Mouse (Mus musculus) embryo, embryonic 11 days (tissue): ENCODE results near the gene Tacc2.

Source experiments
- DNase-seq: peaks from one replicate; pipeline ENCODE4 v3.0.0-alpha.2; 2015

Gene Tacc2

DNA sequence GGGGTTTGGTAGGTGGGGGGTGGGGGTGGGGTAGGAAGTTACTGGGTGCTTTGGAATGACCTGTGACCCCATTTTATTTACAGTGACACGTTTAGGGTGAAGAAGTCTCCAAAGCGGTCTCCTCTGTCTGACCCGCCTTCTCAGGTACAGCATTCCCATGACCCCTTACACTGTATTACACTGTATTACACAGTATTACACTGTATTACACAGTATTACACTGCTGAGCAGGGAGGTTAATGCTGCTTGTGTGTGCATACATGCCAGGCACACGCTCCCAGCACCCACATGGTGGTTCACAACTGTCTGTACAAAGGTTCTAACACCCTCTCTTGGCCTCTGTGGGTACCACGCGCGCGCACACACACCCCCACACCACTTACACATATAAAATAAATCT lies 156.2 kb downstream of the Tacc2 start:
- no peak for DNase-seq

DNA sequence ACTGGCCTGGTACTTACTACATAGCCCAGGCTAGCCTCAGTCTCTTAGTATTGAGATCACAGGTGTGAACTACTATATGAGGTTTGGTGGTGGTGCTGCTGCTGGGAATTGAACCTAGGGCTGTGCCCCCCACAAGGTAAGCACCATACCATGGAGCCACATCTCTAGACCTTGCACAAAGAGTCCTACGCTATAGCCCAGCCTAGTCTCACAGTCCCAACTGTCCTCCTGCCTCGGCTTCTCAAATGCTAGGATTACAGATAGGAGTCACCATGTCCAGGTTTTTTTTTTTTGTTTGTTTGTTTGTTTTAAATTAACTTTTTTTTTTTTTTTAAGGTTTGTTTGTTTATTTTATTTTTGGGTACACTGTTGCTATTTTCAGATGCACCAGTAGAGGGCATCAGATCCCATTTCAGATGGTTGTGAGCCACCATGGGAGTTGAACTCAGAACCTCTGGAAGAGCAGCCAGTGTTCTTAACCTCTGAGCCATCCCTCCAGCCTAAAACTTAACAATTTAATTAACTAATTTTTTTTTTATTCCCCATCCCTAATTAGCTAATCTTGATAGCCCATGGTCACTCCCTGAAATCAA lies 157.1 kb downstream of the Tacc2 start:
- DNase-seq, result no peak

DNA sequence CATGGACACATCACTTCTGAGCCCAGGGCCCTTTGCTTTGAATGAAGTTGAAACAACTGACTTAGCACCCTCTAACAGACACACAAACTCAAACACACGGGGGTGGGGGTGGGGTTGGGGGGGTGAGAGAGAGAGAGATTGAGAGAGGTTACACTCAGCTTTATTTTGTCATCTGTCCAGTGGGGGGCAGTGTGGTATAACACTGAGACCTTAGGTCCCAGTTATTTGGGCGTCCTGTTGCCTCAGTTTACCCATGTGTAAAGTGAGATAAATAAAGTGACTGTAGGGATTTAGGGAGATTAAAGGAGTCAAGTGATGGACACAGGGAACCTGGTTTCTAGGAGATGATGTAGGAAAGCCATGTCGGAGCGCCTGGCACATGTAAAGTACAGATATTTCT lies 163.9 kb downstream of the Tacc2 start:
- DNase-seq, result peak; percentile 28

DNA sequence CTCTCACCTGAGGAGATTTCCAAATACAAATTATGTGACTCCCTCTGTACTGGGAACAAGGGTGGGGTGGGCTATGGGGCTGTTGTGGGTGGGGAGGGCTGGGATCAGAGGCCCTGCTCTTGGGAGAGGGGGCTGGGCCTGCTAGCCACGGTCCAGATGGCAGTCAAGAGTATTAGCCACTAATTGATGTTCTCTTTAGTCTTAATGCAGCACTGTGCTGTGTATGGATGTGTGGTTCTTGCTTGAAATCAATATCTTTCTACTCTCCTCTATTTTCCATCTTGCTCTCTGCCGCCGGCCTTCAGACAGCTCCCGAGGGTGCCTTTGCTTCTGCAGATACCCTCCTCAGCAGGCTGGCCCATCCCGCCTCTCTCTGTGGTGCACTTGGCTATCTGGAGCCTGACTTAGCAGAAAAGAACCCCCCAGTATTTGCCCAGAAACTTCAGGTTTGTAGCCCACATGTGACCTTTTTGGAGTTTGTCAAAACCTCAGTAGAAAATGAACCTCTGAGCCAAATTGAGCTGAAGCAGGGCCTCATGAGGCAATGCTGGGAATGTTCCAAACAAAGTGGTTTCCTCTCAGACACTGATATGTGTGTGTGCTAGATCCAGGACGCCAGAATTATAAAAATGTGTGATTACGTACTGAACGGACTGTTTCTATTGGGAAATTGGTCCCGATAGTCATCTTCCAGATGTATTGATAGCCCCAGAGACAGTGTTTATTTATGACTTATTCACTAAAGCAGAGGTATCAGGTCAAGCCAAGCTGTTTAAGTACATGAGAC lies 166.2 kb downstream of the Tacc2 start:
- DNase-seq, result no peak

DNA sequence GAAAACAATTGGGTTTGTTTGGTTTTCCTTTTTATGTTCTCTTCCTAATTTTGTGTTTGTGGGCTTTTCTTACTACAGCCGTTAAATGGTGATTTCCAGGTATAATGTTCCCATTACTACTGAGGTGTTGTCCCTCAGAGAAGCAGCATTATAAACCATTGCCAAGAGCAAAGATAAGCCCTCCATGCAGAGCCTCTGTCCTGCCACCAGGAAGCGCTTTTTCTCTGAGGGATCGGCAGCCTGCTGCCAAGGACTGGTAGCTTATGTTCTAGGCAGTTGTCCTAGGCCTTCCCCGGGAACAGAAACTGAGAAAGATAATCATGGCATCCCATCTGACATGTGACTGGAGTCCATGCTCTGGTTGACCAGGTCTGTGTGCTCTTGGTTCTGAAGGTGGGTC lies 171.9 kb downstream of the Tacc2 start:
- no peak for DNase-seq

DNA sequence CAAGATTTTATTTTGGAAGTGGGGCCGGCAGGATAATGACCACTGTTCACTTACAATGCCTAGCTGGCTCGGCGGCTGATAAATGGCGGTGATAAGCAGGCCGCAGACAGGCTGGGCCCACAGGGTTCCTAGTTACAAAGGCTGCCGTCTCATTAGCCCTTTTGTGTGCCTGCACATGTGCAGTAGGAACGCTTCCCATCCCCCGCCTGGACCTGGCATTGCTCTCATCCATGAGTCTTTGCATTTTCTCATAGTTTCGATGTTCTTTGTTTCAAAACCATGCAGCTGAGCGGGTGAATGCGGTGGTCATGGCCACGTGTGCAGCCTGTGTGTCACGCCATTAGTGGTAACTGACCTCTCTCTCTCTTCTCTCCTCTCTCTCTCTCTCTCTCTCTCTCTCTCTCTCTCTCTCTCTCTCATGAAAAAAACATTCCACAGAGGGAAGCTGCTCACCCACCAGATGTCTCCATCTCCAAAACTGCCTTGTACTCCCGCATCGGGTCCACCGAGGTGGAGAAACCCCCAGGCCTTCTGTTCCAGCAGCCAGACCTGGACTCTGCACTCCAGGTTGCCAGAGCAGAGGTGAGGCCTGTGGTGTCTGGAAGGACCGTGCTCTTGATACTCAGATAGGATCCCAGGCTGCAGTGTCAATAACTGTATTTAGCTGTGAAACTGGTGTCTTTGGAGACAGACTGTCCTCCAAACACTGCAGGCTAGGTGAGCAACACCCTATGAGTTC lies 173.7 kb downstream of the Tacc2 start:
- DNase-seq, result peak; percentile 87

DNA sequence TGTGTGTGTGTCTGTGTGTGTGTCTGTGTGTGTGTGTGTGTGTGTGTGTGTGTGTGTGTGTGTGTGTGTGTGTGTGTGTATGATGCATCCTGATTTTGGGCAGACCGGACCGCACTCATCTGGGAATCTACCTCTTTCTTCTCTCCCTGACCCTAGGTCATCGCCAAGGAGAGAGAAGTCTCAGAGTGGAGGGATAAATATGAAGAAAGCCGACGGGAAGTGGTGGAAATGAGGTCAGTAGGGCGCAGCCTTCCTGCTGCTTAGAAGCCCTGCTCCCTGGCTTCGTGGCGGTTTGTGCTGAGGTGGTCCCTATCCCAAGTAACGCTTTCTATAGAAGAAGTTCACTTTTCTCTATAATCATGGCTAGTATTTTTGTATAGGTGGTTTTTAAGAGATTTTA lies 174.4 kb downstream of the Tacc2 start:
- DNase-seq, result no peak

DNA sequence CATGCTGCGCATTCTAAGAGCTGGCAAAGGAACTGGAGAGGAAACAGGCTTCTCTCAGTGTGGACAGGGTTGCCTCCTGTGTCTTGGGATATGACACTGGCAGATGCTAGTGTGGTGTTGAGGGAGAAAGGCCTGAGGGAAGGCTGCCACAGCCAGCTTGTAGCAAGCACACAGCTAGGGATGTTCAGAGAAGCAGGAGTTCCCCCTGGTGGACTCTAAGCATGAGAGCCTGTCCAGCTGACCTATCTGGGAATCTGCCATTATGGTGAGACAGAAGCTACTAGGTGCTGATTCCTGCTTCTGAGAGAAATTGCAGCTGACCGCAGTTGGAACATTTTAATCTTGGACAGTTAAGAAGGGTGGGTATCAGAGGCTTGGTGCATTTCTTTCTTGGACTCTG lies 177.6 kb downstream of the Tacc2 start:
- peak; percentile 36 for DNase-seq

DNA sequence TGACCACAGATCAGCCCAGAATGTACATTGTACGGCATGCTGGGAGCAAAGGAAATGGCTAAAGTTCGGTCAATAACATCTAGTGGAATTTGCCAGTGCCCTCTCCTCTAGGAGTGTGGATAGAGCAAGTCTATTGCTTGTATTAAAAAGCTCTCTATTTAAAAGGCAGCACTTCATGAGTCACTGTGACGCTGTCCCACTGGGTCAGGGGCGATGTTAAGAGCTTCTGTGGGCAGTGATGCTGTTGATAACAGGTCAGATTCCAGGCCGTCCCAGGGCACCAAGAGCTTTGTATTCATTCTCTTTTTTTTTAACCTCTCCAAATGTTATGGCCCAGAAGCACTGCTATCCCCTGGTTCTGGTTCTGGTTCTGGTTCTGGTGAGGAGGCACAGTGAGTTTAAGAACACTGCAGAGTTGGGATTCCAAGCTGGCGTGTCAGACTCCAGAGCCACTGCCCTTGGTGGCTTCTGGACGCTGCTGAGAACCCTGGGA lies 179.2 kb downstream of the Tacc2 start:
- no peak for DNase-seq

DNA sequence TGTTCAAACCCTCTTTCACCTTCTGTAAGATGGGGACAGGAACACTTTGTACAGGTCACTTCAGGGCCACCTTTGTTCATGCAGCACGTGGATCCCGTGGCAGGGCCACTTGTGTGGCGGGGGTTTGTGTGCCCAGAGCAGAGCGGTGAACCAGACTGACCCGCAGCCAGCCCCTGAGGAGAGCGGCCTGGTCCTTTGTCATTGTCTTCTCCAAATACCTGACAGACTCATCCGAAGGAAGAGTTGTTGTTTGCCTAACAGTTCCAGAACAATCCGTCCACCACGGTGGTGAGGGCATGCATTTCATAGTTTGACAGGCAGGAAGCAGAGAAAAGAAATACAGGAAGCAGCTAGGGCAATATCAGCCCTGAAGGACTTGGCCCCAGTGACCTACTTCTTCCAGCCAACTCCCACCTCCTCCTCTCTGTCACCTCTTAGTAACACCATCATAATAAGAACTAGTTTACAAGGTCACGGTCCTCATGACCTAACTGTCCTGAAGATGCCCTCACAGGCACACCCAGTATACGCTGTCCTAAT lies 180.2 kb downstream of the Tacc2 start:
- no peak for DNase-seq

DNA sequence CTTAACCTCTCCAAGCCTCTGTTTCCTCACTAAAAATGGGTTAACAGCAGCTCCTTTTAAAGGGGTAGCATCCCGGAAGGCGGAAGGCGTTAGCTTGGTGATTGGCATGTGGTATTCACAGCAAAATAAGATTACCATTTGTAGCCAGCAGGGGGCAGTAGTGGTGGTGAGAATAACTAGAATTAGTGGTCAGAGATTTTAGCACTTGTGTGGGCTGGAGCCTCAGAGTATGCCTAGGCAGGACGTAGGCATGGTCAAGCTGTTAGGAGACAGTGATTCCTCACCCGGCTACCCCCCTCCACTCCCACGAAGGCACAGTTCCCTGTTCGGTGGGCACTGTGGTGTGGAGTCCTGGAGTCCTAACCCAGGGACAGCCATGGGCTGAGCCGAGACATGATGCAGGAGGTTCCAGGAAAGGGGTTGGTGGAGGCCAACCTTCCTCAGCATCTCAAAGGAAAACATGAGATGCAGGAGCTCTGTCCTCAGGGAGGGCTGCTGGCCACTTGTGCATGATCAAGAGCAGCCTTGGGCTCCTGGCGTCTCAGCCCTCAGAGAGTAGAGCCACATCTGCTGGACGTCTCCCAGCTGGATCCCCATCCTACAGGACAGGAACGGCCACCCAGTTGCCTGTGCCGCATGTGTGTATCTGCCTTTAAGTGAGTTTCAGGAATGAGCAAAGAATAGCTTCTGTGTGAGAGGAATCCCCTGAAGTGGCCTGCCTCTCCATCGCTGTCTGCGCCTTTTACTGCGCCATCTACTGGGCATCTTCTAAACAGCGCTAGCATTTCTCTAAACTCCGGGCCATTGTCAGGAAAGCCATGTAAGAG lies 185.0 kb downstream of the Tacc2 start:
- DNase-seq, result peak; percentile 87

DNA sequence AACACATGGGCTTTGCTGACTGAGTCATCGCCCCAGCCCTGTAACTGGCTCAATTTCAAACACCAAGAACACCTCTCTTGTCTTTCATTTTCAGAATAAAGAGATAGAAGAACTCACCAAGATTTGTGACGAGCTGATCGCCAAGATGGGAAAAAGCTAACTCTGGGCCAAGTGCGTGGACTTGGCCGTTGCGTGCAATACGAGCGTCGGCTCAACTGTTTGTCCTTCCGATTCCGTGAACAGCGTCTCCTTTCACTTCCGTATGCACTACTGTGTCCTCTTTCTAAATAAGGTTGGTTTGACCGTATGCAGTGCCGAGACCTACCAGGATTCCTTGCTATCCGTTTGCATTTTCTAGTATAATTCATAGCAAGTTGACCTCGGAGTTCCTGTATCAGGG lies 186.9 kb downstream of the Tacc2 start:
- no peak for DNase-seq

DNA sequence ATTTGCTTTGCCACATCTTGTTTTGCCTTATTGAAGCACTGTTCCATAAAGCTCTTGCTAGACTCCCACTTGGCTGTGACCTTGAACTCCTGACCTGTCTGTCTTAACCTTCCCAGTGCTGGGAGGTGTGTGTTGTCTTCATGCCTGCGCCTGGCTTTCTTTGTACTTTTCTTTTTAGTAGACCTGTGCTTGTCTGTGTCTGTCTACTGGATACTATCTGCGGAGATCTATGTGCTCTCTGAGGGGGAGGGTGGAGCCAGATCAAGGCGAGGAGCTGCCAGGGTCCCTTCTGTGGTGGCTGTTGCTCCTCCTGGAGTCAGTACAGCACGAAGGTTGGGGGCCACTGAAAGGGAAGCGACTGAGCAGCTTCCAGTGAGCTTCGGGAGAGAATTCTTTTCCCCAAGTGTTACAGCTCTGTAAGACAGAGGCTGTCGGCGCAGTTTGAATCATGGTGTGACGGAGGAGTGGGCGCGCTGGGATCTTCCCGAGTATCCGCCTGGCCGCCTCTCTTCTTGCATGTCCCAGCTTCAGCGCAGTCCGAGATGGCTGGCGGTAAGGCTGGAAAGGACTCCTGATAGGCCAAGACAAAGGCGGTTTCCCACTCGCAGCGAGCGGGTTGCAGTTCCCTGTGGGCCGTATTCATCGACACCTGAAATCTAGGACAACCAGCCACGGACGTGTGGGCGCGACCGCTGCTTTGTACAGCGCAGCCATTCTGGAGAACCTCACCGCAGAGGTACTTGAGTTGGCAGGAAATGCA lies 189.4 kb downstream of the Tacc2 start:
- no peak for DNase-seq

DNA sequence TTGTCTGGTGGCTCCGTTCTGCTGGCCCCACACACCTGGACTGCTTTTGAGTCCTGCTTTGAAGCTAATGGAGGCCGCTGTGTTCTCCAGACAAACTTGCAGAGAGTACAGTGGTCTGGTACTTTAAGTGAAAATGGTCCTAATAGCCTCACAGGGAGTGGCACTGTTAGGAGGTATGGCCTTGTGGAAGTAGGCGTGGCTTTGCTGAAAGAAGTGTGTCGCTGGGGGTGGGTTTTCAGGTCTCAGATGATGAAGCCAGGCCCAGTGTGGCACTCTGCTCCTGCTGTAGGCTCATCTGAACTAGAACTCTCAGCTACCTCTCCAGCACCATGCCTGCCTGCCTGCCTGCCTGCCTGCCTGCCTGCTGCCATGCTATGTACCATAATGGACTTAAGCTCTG lies 190.9 kb downstream of the Tacc2 start:
- no peak for DNase-seq

DNA sequence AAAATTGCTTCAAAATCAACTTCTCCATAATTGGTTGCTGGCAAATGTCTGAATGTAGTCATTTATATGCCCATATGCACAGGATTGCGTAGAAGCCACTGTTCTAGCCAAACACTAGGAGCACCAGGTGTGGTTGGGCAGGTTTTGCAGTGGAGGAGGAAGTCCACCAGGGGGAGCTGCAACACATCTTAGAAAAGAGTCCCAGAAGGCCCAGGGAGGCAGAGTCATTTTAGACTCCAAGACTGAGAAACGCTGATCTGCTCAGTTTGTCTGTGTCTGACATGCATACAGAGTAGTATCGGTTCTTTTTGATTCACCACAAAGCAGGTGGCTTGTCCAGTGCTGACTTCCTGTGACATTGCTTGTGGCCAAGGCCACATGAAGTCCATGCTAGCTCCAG lies 193.5 kb downstream of the Tacc2 start:
- peak; percentile 86 for DNase-seq

DNA sequence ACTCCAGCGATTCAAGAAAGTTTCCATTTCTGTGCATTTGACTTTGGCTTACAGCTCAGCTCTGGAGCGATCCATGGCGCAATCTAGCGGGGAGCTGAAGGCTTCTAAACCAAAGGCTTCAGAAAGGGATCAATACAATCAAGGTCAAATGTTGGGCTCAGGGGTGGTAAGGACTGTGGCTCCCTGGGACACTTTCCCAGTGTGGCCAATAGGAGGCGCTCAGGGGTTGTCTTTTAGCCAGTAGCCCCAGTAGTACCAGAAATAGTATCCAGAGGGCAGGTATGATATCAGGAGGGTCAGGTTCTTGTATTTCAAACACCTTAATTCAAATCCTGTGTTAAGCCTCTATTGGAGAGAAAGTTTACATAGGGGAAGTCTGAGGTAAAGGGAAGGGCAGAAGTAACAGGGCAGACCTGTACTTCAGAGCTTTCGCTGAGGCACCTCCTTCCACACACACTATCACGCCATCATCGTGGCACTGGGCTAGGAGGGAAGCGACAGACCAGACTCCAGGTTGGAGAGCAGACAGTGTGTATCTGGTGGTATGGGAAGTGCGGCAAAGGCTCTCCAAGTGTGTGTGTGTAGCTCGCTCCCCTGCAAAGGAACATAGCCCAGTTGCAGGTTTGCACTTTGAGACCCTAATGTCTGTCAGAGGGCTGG lies 196.1 kb downstream of the Tacc2 start:
- peak; percentile 51 for DNase-seq

DNA sequence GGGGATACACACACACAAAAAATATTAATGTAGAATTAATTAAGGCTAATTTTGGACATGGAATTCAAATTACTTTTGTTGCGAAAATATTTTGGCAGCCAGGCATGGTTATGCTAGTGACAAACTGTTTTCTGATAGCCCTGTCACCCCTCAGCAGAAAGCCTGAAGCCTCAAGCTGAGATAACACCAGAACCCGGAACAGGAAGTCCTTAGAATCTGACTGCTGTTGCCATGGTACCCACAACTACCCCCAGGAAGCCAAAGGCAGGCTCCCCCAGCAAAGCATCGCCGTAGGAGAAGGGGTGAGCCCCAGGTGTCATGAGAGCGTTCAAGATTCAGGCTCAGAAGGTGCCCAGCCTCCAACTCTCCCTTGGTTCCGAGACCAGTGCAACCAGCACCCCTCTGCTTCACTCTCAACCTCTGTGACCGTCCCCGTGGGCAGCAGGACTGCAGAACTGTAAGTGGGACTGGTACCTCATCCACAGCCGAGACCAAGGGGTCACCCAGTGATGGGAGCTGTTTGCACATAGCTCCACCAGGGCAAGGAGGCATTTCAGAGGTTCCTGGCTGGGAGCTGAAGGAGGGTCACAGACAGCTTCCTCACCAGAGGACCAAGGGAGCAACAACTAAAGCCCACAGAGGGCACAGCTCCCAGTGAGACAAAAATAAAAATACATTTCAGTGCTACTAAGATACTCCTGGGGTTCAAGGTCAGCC lies 196.8 kb downstream of the Tacc2 start, which contains the start of gene Btbd16:
Gene Btbd16 (plus strand): TSS at position 156 of the 717 bp plus-strand sequence.
- DNase-seq, result no peak

DNA sequence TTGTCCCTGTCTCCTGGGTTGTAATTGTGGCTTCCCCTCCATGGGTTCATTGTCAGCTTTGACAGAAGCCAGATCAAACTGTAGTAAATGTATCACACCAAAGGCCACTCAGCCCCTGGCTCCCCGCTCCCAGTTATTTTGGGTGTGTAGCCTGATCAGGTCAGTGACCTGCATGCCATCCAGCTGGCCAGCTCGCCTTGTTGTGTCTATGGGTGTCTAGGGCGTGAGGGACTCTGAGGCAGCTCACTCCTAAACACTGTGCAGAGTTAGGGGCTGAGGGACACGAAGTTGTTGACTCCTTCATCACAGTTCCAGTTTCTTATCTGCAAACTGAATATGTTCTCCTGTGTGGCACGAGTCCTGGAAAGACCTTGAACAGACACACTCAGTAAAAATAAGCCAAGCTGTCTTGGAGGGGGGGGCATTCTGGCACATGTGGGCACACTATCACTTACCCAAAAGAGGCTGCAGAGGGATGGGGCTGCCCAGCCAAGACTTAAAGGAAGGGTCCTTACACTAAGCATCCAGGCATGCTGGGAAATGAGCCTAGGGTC lies 203.7 kb downstream of the Tacc2 start:
- DNase-seq, result no peak

DNA sequence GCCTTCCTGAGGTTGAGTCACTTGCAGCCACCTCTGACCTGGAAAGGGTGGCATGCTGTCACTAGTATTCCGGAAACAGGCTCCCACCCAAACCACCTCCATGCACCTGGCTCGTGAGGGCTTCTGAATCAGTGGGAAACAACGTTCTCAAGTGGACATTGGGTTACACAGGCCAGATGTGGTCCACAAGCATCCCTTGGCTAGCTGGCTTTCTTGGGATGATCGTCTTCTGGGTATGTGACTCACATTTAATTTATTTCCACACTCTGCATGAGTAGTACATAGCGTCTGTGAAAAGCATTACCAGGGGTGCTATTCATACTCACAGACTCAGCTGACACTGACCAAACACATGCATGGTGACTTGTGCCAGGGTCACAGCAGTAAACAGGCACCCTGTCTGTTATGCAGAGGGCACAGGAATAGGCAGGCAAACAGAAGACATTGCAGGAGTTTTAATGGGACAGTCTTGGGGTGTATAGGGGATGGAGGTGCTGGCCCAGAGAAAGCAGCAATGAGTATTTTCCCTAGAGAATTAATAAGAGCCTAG lies 205.3 kb downstream of the Tacc2 start:
- DNase-seq, result no peak
